Mouse (Mus musculus) skeletal muscle tissue, adult 2 months (tissue): ENCODE measurements around the gene Nr1h3.

ENCODE experiments used
- DNase-seq: peaks from one replicate; pipeline ENCODE4 v3.0.0-alpha.2; 2012; ENCODE audit warnings: low read depth, low spot score

Gene Nr1h3

DNA sequence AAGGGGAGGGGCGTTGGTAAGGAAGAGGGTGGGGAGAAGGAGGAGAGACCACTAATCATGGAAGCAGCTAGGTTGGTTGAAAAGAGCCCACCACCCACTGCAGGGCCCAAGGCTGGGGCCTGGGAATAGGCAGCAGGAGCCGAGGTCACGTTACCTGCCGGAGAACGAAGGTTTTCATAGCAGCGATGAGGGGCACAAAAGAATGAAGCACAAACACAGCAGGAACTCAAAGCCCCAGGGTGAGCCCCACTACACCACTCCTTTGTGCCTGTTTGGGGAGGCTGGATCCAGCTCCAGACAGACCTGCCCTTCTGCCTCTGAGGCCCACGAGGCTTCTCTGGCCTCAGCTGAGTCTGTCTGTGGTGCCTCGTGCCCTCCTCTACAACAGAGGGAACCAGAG is 62.9 kb downstream of the Nr1h3 start:
- no peak for DNase-seq

GRCm38 (mm10) chr2:91139311-91139710 is 63.3 kb downstream of the Nr1h3 start:
- DNase-seq: no peak

DNA sequence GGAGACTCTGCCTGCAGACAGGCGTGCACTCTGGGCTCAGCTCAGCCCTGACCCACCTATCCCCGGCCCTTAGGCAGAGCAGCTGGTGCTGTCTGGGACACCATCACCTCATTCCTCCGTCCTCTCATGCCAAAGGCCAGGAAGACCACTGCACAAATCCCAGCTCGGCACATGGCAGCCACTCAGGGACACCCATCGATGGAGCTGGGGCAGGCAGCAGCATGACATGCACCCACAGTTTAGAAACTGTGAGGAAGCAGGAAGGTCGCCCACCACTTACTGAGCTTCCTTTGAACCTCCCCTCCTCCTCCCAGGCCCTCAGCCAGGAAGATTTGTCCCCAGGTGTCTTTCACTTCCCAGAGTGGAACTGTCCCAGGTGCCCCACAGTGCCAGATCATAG is 65.2 kb downstream of the Nr1h3 start:
- no peak for DNase-seq

GRCm38 (mm10) chr2:91136513-91137412 is 65.9 kb downstream of the Nr1h3 start:
- no peak for DNase-seq
